Mouse (Mus musculus): Measurements from ENCODE around the gene Cdkal1. TPM values are rescaled to one million over a fixed set of nuclear protein-coding genes. Genes with fewer than 3 reads are reported as not detected.

Cdkal1 gene
- polyA plus RNA-seq, 1 experiment from 2014 or later, result 31.8 TPM

- Histone ChIP-seq H3K4me3 (no peak overlapping the region), H3K9me3 (no peaks in the 10 kb centered on the region), H3K4me1 (peaks cover 12% of the 10 kb centered on the region), H3K9ac (no peak overlapping the region), H3K27me3 (no peaks in the 10 kb centered on the region), H3K36me3 (peaks cover 11% of the 10 kb centered on the region), H3K4me2 (no peak overlapping the region), H3K27ac (no peak overlapping the region)
- ATAC-seq (ENCODE audit: insufficient number of reproducible peaks, low FRiP score, low TSS enrichment, low read depth), result no peak
- WGBS, result 72% methylated on average over 9 of the region's 9 CpGs
These were observed 504.3 kb downstream of the Cdkal1 start for GRCm38 (mm10) chr13:29351023-29351684.

- 58% methylated on average over 4 of the region's 4 CpGs for WGBS
- ATAC-seq (ENCODE audit: insufficient number of reproducible peaks, low FRiP score, low TSS enrichment, low read depth), result no peak
- H3K4me1 ChIP-seq, result peaks cover 7% of the 10 kb centered on the region; the same call in 1 of the 2 replicates
These were observed 505.5 kb downstream of the Cdkal1 start for GRCm38 (mm10) chr13:29350004-29350403.

GRCm38 (mm10) chr13:29349386-29349961, 506.0 kb downstream of the Cdkal1 start:
- ATAC-seq (ENCODE audit: insufficient number of reproducible peaks, low FRiP score, low TSS enrichment, low read depth), result no peak
- H3K4me3 ChIP-seq, result no peak overlapping the region
- peaks cover 11% of the 10 kb centered on the region for H3K36me3 ChIP-seq
- peaks cover 4% of the 10 kb centered on the region; the same call in 1 of the 2 replicates for H3K4me1 ChIP-seq
- H3K9ac ChIP-seq, result no peak overlapping the region
- no peak overlapping the region for H3K27ac ChIP-seq
- 86% methylated on average over 7 of the region's 7 CpGs for WGBS
- H3K4me2 ChIP-seq, result no peak overlapping the region
- H3K27me3 ChIP-seq, result no peaks in the 10 kb centered on the region
- no peaks in the 10 kb centered on the region for H3K9me3 ChIP-seq

More at GRCm38 (mm10) chr13:29350004-29350403, 505.5 kb downstream of the Cdkal1 start:
- Histone ChIP-seq H3K36me3 (peaks cover 11% of the 10 kb centered on the region), H3K4me3 (no peak overlapping the region), H3K9ac (no peak overlapping the region), H3K4me2 (no peak overlapping the region), H3K27ac (no peak overlapping the region), H3K9me3 (no peaks in the 10 kb centered on the region), H3K27me3 (no peaks in the 10 kb centered on the region)

GRCm38 (mm10) chr13:29348331-29348730, 507.1 kb downstream of the Cdkal1 start:
- Histone ChIP-seq H3K9me3 (no peaks in the 10 kb centered on the region), H3K4me1 (no peaks in the 10 kb centered on the region), H3K36me3 (peaks cover 11% of the 10 kb centered on the region), H3K4me2 (no peak overlapping the region), H3K4me3 (no peak overlapping the region), H3K9ac (no peak overlapping the region), H3K27me3 (no peaks in the 10 kb centered on the region), H3K27ac (no peak overlapping the region)
- no peak for ATAC-seq (ENCODE audit: insufficient number of reproducible peaks, low FRiP score, low TSS enrichment, low read depth)
- 91% methylated on average over 3 of the region's 3 CpGs for WGBS

- Histone ChIP-seq H3K27me3 (no peaks in the 10 kb centered on the region), H3K4me3 (no peak overlapping the region), H3K4me1 (no peaks in the 10 kb centered on the region), H3K9me3 (no peaks in the 10 kb centered on the region), H3K36me3 (0 out of 2 replicates have a peak, but pooled peaks cover under 1% of the 10 kb centered on the region), H3K9ac (no peak overlapping the region), H3K4me2 (no peak overlapping the region), H3K27ac (no peak overlapping the region)
- ATAC-seq (ENCODE audit: insufficient number of reproducible peaks, low FRiP score, low TSS enrichment, low read depth), result no peak
- WGBS, result 81% methylated on average over 6 of the region's 6 CpGs
These were observed 522.6 kb downstream of the Cdkal1 start for GRCm38 (mm10) chr13:29332640-29333412.

GRCm38 (mm10) chr13:29325946-29326345, 529.5 kb downstream of the Cdkal1 start:
- Histone ChIP-seq H3K27ac (no peak overlapping the region), H3K4me2 (no peak overlapping the region), H3K4me1 (no peaks in the 10 kb centered on the region), H3K36me3 (no peaks in the 10 kb centered on the region), H3K4me3 (no peak overlapping the region), H3K27me3 (no peaks in the 10 kb centered on the region), H3K9ac (no peak overlapping the region), H3K9me3 (no peaks in the 10 kb centered on the region)
- ATAC-seq (ENCODE audit: insufficient number of reproducible peaks, low FRiP score, low TSS enrichment, low read depth), result no peak
- WGBS, result 69% methylated on average over 4 of the region's 4 CpGs

- no peak overlapping the region for H3K9ac ChIP-seq
- no peak for ATAC-seq (ENCODE audit: insufficient number of reproducible peaks, low FRiP score, low TSS enrichment, low read depth)
- H3K9me3 ChIP-seq, result no peaks in the 10 kb centered on the region
- H3K4me2 ChIP-seq, result no peak overlapping the region
- 31% methylated on average over 2 of the region's 2 CpGs for WGBS
- H3K27ac ChIP-seq, result no peak overlapping the region
- no peaks in the 10 kb centered on the region for H3K4me1 ChIP-seq
- no peaks in the 10 kb centered on the region for H3K36me3 ChIP-seq
- no peaks in the 10 kb centered on the region for H3K27me3 ChIP-seq
- no peak overlapping the region for H3K4me3 ChIP-seq
These were observed 535.1 kb downstream of the Cdkal1 start for GRCm38 (mm10) chr13:29320421-29320820.

- no peak for ATAC-seq (ENCODE audit: insufficient number of reproducible peaks, low FRiP score, low TSS enrichment, low read depth)
- 76% methylated on average over 1 of the region's 1 CpGs for WGBS
- 0 out of 2 replicates have a peak, but pooled peaks cover 3% of the 10 kb centered on the region for H3K4me1 ChIP-seq
These were observed 537.8 kb downstream of the Cdkal1 start for GRCm38 (mm10) chr13:29317703-29318102.

GRCm38 (mm10) chr13:29316271-29316670, 539.2 kb downstream of the Cdkal1 start:
- no peak for ATAC-seq (ENCODE audit: insufficient number of reproducible peaks, low FRiP score, low TSS enrichment, low read depth)
- Histone ChIP-seq H3K27me3 (no peaks in the 10 kb centered on the region), H3K9ac (no peak overlapping the region), H3K4me1 (0 out of 2 replicates have a peak, but pooled peaks cover 3% of the 10 kb centered on the region), H3K4me3 (no peak overlapping the region), H3K9me3 (no peaks in the 10 kb centered on the region), H3K4me2 (no peak overlapping the region), H3K27ac (no peak overlapping the region), H3K36me3 (no peaks in the 10 kb centered on the region)
- 89% methylated on average over 5 of the region's 5 CpGs for WGBS

More at GRCm38 (mm10) chr13:29317703-29318102, 537.8 kb downstream of the Cdkal1 start:
- H3K4me2 ChIP-seq, result no peak overlapping the region
- H3K36me3 ChIP-seq, result no peaks in the 10 kb centered on the region
- H3K9ac ChIP-seq, result no peak overlapping the region
- H3K27ac ChIP-seq, result no peak overlapping the region
- no peaks in the 10 kb centered on the region for H3K27me3 ChIP-seq
- H3K9me3 ChIP-seq, result no peaks in the 10 kb centered on the region
- H3K4me3 ChIP-seq, result no peak overlapping the region

- Histone ChIP-seq H3K4me2 (no peak overlapping the region), H3K27ac (no peak overlapping the region), H3K4me3 (no peak overlapping the region), H3K36me3 (no peaks in the 10 kb centered on the region), H3K27me3 (no peaks in the 10 kb centered on the region), H3K9ac (no peak overlapping the region), H3K4me1 (0 out of 2 replicates have a peak, but pooled peaks cover 3% of the 10 kb centered on the region), H3K9me3 (no peaks in the 10 kb centered on the region)
- 66% methylated on average over 2 of the region's 2 CpGs for WGBS
- no peak for ATAC-seq (ENCODE audit: insufficient number of reproducible peaks, low FRiP score, low TSS enrichment, low read depth)
These were observed 543.4 kb downstream of the Cdkal1 start for GRCm38 (mm10) chr13:29312026-29312425.

- no peak overlapping the region for H3K4me3 ChIP-seq
- no peaks in the 10 kb centered on the region for H3K36me3 ChIP-seq
- H3K9me3 ChIP-seq, result no peaks in the 10 kb centered on the region
- no peak overlapping the region for H3K27ac ChIP-seq
- no peak overlapping the region for H3K9ac ChIP-seq
- H3K4me2 ChIP-seq, result no peak overlapping the region
- no peaks in the 10 kb centered on the region for H3K27me3 ChIP-seq
- H3K4me1 ChIP-seq, result no peaks in the 10 kb centered on the region
- WGBS, result 44% methylated on average over 6 of the region's 6 CpGs
- no peak for ATAC-seq (ENCODE audit: insufficient number of reproducible peaks, low FRiP score, low TSS enrichment, low read depth)
These were observed 548.1 kb downstream of the Cdkal1 start for GRCm38 (mm10) chr13:29307420-29307819.

Measured in limb, embryonic 15.5 days (tissue).